Mouse (Mus musculus): ENCODE results near the gene Vmn1r93.
"Not testable (repeated sequence)": the region's sequence is repeated elsewhere in the genome, so short reads cannot be mapped to it uniquely, and the experiment has no call there.

DNA sequence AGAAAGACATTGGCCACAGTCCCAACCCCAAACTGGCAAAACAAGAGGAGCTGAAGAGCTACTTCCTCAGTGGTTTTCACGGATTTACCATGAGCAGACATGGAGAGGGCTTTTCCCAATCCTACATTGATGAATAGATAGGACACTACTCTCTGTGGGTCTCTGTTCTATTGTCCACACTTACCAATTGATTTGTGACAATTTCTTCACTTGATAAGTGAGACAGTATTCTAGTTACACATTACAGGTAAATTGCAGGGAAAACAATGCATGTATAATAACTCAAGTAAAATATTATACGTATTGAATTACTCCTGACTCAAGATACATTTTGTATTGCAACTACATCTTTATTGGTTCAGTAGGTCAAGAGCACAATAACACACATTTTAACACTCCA lies 16.4 kb downstream of the Vmn1r93 start, which contains the start of gene Gm16442:
- not testable (repeated sequence) for TF ChIP-seq CTCF (IDR thresholded peaks at IDR 0.05; ENCODE audit: low read depth, low read length); TAL1 (conservative IDR thresholded peaks at IDR 0.05; ENCODE audit: low read depth, low read length); GATA1 (IDR thresholded peaks at IDR 0.05; ENCODE audit: borderline replicate concordance, low read length)
